Mouse (Mus musculus): ENCODE data around the gene Park7. TPM values are rescaled to one million over a fixed set of nuclear protein-coding genes. Genes with fewer than 3 reads are reported as not detected.
"Not testable (repeated sequence)": the region's sequence is repeated elsewhere in the genome, so short reads cannot be mapped to it uniquely, and the experiment has no call there.

Gene Park7
- total RNA-seq, 2 experiments from 2014 or later: 279 to 299 TPM

DNA sequence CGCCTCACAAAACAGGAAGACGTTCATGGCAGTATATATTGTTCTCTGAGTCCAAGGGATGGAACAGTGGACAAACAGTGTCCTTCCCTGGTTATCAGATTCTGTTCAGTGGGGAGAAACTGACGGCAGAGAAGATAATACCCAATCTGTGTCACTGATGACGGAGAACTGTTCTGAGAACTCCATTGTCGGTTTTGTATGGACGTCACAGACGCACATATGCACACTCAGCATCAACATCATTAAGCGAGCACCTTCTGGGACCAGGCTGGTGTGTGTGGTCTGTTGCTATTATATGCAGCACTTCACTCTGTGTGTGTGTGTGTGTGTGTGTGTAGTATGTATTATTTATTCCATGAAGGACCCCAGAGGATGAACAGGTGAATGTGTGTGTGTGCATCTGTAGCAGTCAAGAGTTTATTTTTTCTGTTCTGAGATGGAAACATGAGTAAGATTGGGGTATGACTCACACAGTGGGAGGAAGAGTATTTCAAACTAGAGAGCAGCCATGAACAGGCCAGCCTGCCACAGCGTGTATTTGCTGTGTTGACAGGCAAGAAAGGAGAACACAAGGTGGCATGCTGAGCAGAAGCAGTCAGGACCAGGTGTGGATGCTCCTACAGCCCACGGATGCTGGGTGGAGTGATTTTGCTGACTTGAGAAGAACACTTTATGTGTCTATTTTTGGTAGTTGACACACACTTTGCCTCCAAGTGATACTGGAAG is 1.1 kb upstream of the Park7 start:
- no peak for DNase-seq (ENCODE audit: low spot score in 2 of 2)

DNA sequence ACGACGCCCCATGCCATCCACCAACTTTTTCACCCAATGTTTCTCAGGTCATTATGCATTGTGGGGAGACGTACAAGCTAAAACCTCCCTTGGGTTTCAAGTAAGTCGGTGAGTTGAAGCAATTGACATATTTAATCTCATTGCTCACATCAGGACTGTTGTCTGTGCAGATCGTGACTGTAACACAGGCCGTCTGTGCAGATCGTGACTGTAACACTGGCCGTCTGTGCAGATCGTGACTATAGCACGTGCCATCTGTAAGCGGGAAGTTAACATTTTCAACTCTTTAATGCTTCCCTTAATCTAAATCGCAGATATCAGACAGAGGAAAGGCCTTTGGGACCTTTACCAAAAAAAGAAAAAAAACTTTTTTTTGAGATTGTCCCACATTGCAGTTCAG is 494 bp downstream of the Park7 start:
- DNase-seq (ENCODE audit: low spot score in 2 of 2): no peak

DNA sequence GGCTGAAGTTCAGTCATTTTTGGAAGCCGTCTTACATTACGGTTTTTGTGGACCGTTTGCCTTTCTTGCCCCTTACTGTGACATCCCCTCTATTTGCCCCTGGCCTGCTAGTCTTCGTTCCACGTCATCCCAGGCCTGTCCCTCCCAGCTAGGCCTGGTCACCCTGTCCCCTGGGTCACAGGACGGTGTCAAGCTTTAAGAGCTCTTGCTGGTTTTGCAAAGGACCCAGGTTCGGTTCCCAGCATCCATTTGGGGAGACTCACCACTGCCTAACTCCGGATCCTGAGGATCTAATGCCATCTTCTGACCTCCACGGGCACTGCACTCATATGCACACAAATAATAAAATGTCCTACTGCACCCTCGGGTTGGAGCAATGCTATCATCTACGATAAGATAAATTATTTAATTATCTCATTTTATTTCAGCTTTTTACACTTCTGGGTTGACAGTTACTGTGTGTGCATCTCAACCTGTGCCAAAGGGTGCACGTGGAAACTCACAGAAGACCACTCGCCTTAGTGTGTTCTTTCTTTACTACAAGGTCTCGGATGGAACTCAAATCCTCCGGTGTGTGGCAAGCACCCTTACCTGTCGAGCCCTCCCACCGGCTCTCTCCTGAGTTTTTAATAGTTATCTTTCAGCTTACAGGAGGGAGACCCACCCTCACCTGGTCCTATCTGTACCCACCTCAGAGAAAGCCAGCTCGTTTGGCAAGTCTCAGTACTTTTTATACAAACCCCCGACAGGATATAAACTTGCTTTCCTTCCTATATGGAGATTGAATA is 3.9 kb downstream of the Park7 start:
- no peak for DNase-seq (ENCODE audit: low spot score in 2 of 2)

DNA sequence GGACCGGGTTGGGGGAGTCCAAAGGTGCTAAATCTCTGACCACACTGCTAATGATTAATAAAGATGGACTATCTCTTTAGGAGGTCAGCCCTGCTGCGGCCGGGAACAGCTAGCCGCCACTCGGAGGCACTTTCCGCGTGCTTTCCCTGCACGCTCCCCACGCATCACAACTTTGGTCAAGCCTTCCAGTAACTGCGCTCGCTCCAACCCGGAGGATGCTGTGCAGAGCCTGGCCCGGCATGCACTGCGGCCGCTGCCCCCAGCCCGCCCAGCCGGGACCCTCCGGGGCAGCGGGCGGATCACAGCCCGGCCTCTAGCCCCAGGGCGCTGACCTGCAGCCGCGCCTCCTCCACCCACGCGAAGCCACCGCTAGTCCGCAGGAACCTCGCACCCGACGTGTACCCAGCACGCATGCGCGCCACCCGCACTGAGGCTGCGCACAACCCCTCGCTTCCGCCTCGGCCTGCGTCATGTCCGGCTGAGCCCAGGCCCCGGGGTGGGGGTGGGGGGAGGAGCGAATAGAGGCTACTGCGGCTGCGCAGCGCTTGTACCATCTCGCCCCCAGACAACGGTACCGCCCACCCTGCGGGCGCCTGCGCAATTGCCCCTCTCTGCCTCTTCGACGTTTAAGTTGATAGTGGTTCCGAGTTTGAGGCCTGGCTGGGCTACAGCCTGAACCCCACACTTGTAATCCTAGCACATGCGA is 4.6 kb downstream of the Park7 start:
- DNase-seq (ENCODE audit: low spot score in 2 of 2): peak; percentile 99 to 100

DNA sequence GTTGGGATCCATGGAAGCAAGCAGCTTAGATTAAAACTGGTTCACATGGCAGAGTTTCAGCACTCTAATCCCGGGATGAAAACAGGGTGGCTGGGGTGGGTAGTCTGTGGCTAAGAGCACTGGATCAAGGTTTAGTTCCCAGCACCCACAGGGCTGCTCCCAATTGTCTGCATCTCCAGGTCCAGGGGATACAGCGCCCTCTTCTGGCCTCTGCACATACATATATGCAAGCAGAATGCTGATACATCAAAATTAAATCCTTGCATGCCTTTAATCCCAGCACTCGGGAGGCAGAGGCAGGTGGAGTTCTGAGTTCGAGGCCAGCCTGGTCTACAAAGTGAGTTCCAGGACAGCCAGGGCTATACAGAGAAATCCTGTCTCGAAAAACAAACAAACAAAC is 5.7 kb downstream of the Park7 start:
- DNase-seq (ENCODE audit: low spot score in 2 of 2): not testable (repeated sequence)

DNA sequence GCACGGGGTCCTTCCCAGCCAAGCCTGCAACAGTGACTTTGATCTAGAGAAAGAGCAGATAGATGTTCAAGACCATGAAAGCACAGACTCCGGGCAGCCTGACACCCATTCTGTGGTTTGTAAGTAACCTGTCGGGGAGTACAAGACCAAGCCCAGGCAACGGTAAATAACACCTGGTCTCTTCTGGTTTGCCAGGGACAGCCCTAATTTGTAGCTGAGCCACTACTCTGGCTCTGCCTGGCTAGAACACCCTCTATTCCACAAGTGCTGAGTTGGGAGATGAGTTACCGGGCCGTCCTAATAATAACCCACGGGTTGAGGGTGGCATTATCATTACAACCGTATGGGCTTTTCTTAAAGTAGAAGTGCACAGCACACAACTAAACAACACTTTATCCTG is 7.1 kb downstream of the Park7 start:
- DNase-seq (ENCODE audit: low spot score in 2 of 2): no peak

DNA sequence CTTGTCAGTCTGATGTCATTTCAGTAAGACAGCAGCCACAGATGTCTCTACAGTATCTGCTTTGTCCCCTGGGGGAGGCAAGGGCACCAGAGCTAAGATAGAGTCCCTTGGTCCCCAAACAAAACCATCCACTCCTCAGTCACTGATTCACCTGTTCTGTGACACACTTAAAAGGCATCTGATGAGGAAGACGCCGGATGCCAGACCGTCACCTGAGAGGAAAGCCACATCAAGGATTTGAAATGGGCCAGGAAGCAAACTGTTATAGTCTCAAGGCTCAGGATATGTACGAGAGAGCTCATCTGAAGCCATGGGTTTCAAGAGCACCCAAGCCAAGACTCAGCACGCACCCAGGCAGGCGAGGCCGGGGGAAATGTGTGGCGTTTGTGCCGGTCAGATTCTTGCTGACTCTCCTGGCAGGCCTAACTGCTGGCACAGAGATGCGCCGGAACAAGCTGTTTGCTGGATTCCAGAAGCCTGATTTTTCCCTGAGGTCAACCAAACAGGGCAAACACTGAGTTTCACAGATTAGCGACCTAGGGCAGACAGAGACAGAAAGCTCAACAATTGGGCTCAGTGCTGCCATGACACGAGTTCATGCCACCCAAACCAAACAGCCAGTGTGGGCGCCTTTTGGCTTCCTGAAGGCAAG is 11.0 kb downstream of the Park7 start:
- DNase-seq (ENCODE audit: low spot score in 2 of 2): no peak

DNA sequence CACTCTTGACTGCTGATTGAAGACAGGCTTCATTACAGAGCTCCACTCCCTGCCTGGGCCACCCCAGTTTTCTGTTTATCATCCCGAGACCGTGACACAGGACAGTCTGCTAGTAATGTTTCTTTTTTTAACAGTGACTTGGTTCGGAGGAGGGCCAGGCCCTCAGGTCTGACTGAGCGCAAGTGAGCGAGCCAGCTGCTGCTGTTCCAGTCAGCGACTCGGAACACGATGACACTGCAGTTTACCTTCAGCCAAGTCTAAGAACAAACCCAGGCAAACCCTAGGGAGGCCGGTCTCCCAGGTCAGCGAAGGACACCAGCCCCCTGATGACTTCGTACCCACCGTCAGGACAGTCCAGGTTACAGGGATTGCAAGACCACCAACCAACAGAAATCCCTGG is 12.2 kb downstream of the Park7 start:
- DNase-seq (ENCODE audit: low spot score in 2 of 2): no peak

DNA sequence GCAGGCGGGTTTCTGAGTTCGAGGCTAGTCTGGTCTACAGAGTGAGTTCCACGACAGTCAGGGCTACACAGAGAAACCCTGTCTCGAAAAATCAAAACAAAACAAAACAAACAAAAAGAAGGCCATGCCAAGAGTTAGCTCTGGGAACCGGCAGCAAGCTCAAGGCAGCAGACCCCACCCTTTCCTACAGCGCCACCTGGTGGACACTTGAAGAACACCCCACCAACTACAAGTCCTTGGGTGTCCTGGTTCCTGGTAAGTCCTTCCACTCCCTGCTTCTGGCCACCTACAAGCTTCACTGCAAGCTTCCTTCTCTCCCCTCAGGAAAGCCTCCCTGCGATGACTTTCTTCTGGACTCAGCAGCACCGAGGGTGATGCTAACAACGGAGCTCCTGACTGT is 12.6 kb downstream of the Park7 start:
- peak; percentile 84 to 85 for DNase-seq (ENCODE audit: low spot score in 2 of 2)

DNA sequence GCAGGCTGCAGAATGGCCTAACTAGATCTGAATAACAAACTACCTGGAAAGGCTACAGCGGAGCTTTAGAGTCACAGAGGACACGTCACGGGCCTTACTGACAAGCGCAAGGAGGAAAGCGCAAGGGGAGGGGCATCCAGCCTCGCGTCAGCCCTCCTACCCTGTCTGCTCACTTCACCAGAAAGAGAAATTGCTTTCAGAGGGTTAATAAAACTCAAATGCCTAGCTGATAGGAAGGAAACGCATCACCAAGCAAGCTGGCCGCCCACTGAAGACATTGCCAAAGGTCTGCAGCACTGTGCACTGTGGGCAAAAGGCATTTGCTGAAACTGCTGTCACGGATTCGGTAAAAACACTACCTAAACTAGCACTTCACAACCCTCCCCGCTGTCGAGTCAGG is 13.8 kb downstream of the Park7 start:
- no peak for DNase-seq (ENCODE audit: low spot score in 2 of 2)

DNA sequence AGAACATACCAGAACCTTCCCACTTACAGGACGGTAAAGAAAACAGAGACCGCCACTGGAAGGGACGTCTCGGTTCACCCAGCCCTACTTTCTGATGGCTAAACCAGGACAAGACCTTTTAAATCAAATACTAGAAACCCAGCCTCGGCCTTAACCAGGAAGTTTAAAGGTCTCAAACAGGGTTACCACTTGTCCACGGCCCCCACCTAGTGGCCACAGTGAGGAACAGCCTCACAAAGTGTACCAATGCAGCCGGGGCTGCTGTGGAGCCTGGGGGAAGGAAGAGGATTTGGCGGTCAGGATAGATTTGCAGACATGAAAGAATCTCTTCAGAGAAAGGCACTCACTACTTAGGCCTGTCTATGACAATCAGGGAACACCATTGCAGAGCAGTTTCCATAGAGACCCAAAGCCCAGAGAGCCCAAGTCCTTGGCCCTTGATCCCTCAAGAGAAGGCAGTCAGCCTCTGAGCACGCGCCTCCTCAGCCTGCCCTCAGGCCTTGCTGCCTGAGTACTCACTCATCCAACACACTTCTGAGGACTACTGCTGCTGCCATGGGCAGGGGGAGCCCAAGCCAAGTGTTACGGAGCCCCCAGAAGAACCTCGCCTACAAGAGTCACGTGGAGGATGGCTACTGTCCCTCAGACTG is 15.4 kb downstream of the Park7 start:
- peak; percentile 80 to 84 for DNase-seq (ENCODE audit: low spot score in 2 of 2)

DNA sequence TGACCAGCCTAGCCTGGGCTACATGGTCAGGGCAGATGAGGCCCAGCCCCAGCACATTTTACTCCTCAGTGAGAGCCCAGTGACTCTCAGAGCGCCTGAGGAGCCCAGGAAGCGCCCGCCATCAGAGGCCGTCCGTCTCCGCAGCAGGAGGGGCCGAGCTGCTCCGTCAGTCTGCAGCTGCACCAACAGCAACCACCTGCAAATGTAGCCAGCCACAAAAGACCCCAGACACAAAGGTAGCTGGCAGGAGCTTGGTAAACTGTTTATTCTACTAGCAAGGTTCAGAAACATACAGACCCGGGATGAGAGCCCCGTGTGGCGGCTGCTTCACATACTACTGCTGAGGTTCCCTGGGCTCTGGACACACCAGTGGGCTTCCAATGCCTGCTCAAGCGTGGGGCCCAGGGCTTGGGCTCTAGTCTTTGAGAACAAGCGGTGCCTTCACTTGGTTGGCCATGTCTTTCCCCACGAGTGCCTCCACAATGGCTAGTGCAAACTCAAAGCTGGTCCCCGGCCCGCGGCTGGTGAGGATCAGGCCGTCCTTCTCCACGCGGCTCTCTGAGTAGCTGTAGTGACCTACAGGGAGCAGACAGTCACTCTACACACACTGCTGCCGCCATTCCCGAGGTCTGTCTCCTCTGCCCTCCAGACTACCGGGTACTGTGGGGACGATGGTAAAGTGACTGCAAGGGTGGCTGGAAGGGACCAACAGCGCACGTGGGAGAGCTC is 17.2 kb downstream of the Park7 start:
- no peak for DNase-seq (ENCODE audit: low spot score in 2 of 2)

DNA sequence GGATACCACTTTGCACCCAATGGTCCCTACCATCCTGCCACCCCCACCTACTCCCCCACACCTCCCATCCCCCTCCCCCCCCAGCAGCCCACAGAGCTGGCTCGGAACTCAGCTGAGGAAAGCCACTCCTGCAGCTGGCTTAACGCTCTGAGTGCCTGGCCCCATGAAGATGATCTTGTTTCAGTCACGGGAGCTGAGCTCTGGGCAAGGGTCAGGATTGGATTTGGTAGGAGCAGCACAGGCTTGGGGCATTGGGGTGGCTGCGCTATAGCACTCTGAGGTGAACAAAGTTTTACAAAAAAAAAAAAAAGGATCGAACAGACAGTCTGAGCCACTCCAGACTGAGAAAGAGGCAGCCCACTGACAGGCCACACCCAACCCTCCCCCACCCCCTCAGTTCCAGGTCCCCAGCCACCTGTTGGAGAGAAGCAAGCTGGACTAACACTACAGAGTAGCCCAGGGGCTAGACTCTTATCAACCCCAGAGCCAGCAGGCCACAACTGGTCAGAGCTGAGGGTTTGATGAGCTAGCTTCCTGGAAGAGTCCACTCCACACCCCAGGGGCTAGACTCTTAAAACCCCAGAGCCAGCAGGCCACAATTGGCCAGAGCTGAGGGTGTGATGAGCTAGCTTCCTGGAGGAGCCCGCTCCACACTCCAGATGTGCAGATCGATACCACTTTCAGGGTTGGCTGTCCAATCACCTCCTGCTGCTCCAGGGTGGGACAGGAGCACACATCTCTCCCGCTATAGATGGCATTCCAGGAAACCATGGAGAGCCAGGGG is 19.3 kb downstream of the Park7 start:
- no peak for DNase-seq (ENCODE audit: low spot score in 2 of 2)

DNA sequence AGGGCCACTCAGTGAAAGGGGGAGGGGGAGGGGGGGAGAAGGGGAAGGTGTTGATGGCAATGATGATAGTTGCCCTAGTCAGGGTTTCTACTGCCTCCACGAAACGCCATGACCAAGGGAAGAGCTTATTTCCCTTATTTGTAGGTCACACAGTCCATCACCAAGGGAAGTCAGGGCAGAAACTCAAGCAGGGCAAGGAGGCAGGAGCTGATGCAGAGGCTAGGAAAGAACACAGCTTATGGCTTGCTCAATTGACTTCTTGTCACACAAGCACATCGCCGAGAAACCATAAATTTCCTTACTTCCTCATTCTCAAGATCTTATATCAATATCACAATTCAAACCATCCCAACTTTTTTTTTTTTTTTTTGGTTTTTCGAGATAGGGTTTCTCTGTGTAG is 22.9 kb downstream of the Park7 start:
- no peak for DNase-seq (ENCODE audit: low spot score in 2 of 2)

DNA sequence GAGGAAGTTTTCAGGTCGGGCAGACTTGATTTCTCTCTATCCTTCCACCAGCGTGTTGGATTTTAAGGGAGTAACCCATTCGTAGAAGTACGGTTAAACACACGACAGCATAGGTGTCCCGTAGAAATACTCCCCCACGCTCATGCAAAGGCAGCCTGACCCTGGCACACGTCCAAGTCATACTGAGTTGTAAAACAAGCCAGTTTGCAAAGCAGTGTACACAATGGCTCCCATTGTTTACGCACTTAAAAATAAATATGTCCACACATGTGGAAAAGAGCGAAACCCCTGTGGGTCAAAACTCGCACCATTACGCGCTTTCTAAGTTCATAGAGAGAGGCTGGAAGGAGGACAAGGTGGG is 24.3 kb downstream of the Park7 start:
- no peak for DNase-seq (ENCODE audit: low spot score in 2 of 2)

DNA sequence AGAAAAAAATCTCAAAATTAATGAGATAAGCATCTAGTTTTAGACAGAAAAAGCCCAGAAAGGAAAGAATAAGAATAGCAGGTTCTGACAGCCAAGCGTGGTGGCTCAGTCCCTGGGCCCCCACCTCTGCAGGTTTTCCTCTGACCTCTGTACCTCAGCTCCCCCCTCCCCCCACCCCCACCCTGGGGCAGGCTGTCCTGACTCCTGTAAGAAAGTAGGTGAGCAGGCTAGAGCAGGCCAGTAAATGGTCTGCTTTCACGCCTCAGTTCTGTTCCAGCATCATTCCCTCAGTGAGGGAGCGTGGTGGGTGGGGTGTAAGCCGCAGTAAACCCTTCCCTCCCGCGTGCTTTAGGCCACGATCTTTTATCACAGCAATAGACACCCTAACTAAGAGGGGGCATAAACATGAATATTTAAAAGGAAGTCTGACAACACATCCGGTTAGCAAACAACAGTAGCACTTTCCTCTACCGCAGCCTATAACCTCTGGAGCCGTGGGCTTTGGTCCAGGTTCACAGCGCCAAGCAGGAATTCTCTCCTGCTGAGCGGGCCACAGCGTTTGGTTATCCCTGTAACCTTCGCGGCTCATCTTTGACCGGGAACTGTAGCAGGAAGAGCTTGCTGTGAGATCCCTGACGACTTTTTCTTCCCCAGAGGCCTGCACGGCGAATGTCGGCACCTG is 24.8 kb downstream of the Park7 start:
- DNase-seq (ENCODE audit: low spot score in 2 of 2): no peak

DNA sequence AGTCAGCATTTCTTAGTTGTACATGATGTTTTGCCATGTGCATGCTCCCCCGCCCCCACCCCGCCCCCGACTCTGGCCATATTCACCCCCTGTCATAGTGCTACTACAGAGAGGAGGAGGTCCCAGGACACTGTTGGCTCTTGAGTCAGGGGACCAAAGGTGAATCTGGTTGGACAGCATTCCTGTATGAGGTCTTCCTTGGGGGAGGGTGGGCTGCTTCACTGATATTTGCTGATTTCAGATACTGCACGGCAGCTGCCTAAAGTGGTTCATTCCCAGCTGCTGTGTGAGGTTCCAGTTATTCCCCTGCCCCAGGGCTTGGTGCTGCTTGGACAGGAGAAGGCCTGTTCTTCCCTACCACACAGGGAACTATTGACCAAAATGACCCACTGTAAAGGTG is 25.7 kb downstream of the Park7 start:
- DNase-seq (ENCODE audit: low spot score in 2 of 2): no peak

DNA sequence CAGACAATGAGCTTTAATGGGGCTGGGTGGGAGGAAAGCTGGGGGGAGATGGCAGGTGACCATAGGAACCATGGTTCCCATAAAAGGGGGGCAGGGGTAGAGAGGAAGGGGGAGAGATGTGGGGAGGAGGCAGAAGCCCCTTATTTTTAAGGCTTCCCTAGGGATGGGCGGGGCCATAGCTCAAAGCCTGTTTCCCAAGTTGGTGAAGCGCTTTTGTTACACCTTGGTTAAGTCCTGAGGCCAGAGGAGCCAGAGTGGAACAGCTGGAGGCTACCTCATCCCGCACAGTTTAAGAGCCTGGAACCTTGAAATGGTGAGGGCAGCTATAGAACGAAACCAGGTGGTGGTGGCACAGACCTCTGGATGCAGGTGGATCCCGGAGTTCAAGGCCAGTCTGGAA is 26.3 kb downstream of the Park7 start:
- DNase-seq (ENCODE audit: low spot score in 2 of 2): no peak

DNA sequence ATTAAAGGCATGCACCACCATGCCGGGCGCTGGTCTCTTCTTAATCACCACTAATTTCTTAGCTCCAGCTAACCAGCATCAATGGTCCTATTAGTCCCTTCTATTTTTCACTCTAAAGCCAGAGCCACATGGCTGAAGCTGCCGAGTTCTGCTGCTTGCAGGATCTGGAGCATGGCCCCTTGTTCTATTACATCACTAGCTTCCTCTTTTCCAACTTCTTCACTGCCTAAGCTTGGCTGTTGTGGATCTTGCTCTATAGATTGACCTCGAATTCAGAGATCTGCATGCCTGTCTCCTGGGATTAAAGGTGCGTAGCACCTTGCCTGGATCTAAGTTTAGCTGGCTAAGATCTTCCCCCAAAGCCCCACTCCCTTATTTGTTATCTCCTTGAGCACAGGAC is 31.6 kb downstream of the Park7 start:
- DNase-seq (ENCODE audit: low spot score in 2 of 2): no peak

All from adrenal gland, adult 18-20 months (tissue).